ENCODE assay signal across 28 mouse cellular contexts in the genomic region with DNA sequence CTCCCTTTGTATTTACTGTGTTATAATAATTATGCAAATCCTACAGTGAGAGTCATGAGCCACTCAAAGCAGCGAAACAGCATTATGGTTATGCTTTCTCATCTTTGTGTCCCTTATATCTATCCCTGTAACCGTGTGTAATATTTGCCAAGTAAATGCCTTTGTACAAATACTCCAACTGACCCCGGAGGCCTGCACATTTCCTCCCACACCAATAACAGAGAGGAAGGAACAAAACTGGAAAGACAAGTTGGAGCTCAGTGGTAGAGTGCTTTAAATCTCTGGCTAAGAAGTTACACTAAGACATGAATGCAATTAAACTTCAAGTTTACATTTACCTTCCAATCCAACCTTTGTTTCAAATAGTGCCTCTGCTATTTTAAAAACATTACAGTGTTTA. TPM values are rescaled to one million over a fixed set of nuclear protein-coding genes. Genes with fewer than 3 reads are reported as not detected.
DNase-seq lines count a peak whose midpoint lies in the region; ATAC-seq and TF ChIP-seq lines count a peak whose summit lies in the region.
"Had no signal": no experiment of that assay in that cellular context is flagged by ENCODE, and none has a peak within 500 bp of the region (broad histone marks: within the 10 kb centered on the region; RNA-seq: fewer than 3 reads in every experiment).

No protein-coding gene starts in this region.

- TF ChIP-seq EP300 in lung, postnatal 0 days (IDR thresholded peaks at IDR 0.05) = no peak

- no peak overlapping the region for H3K4me3 ChIP-seq in intestine, embryonic 15.5 days (replicated peaks)
- no peak overlapping the region for H3K4me3 ChIP-seq in intestine, postnatal 0 days (ENCODE audit: low read depth, low read length)
- no peak overlapping the region for H3K4me3 ChIP-seq in lung, postnatal 0 days (ENCODE audit: low read depth, low read length)
- H3K4me3 ChIP-seq in intestine, embryonic 16.5 days (ENCODE audit: low read length) = no peak overlapping the region
- H3K4me3 ChIP-seq: embryonic facial prominence, embryonic 13.5 days; erythroblast, embryonic 14.5 days; forebrain, embryonic 12.5 days; hindbrain, embryonic 12.5 days; limb, embryonic 13.5 days; neural tube, embryonic 12.5 days had no signal

- TF ChIP-seq CTCF in intestine, postnatal 0 days (IDR thresholded peaks at IDR 0.05; ENCODE audit: low read depth) = no peak
- TF ChIP-seq CTCF in lung, postnatal 0 days (IDR thresholded peaks at IDR 0.05) = no peak

- H3K27me3 ChIP-seq in intestine, embryonic 15.5 days (replicated peaks) = no peaks in the 10 kb centered on the region
- no peaks in the 10 kb centered on the region for H3K27me3 ChIP-seq in intestine, postnatal 0 days (replicated peaks; ENCODE audit: control insufficient read depth, insufficient read depth, low read length)
- H3K27me3 ChIP-seq in lung, postnatal 0 days (replicated peaks; ENCODE audit: insufficient read depth, low read length) = no peaks in the 10 kb centered on the region
- no peaks in the 10 kb centered on the region for H3K27me3 ChIP-seq in intestine, embryonic 16.5 days (replicated peaks; ENCODE audit: control insufficient read depth, insufficient read depth, low read length)
- H3K27me3 ChIP-seq: embryonic facial prominence, embryonic 13.5 days; forebrain, embryonic 12.5 days; hindbrain, embryonic 12.5 days; limb, embryonic 13.5 days; neural tube, embryonic 12.5 days; Patski had no signal

- no peak overlapping the region for H3K27ac ChIP-seq in intestine, embryonic 15.5 days
- H3K27ac ChIP-seq in intestine, postnatal 0 days (ENCODE audit: low read depth, low read length) = no peak overlapping the region
- H3K27ac ChIP-seq in lung, postnatal 0 days (ENCODE audit: low read length) = no peak overlapping the region
- H3K27ac ChIP-seq in intestine, embryonic 16.5 days (ENCODE audit: low read length) = no peak overlapping the region
- H3K27ac ChIP-seq: embryonic facial prominence, embryonic 13.5 days; forebrain, embryonic 12.5 days; hindbrain, embryonic 12.5 days; hindbrain, postnatal 0 days; limb, embryonic 13.5 days; neural tube, embryonic 12.5 days had no signal

- H3K4me1 ChIP-seq in intestine, embryonic 15.5 days (replicated peaks) = no peaks in the 10 kb centered on the region
- no peaks in the 10 kb centered on the region for H3K4me1 ChIP-seq in intestine, postnatal 0 days (replicated peaks; ENCODE audit: control insufficient read depth, insufficient read depth, low read length)
- no peaks in the 10 kb centered on the region; the same call in 1 of the 2 replicates for H3K4me1 ChIP-seq in lung, postnatal 0 days (ENCODE audit: insufficient read depth, low read depth, low read length)
- no peaks in the 10 kb centered on the region for H3K4me1 ChIP-seq in intestine, embryonic 16.5 days (ENCODE audit: control insufficient read depth, insufficient read depth, low read length)
- H3K4me1 ChIP-seq: embryonic facial prominence, embryonic 13.5 days; forebrain, embryonic 12.5 days; hindbrain, embryonic 12.5 days; limb, embryonic 13.5 days; neural tube, embryonic 12.5 days had no signal

- H3K4me2 ChIP-seq in intestine, embryonic 15.5 days (replicated peaks) = no peak overlapping the region
- H3K4me2 ChIP-seq in intestine, postnatal 0 days (replicated peaks; ENCODE audit: low read depth) = no peak overlapping the region
- no peak overlapping the region for H3K4me2 ChIP-seq in lung, postnatal 0 days (replicated peaks; ENCODE audit: low read depth, low read length)
- no peak overlapping the region for H3K4me2 ChIP-seq in intestine, embryonic 16.5 days (ENCODE audit: low read depth, low read length)
- H3K4me2 ChIP-seq: embryonic facial prominence, embryonic 13.5 days; forebrain, embryonic 12.5 days; heart, embryonic 11.5 days; hindbrain, embryonic 12.5 days; limb, embryonic 13.5 days; liver, embryonic 11.5 days; midbrain, embryonic 11.5 days; neural tube, embryonic 12.5 days had no signal

- DNase-seq in lung, postnatal 0 days (ENCODE audit: low spot score) = peak; percentile 22
- DNase-seq in lung, postnatal 4 days = no peak
- DNase-seq in spleen, adult 12 weeks (ENCODE audit: low spot score) = no peak
- DNase-seq in kidney, adult 11 months = no peak
- DNase-seq: adrenal gland, postnatal 14 days; cerebellum, adult 11 months; cerebellum, adult 9-10 months; cerebellum, postnatal 36 days; forebrain, postnatal 0 days; heart, postnatal 36 days; kidney, adult 18-20 months; right cerebral cortex, adult 18-20 months; thymus, postnatal 14 days had no signal

- no peaks in the 10 kb centered on the region for H3K36me3 ChIP-seq in intestine, embryonic 15.5 days
- no peaks in the 10 kb centered on the region for H3K36me3 ChIP-seq in intestine, postnatal 0 days (ENCODE audit: control insufficient read depth, insufficient read depth)
- no peaks in the 10 kb centered on the region for H3K36me3 ChIP-seq in lung, postnatal 0 days (ENCODE audit: insufficient read depth, low read length)
- no peaks in the 10 kb centered on the region for H3K36me3 ChIP-seq in intestine, embryonic 16.5 days (ENCODE audit: control insufficient read depth, insufficient read depth, low read length)
- H3K36me3 ChIP-seq: embryonic facial prominence, embryonic 13.5 days; forebrain, embryonic 12.5 days; hindbrain, embryonic 12.5 days; limb, embryonic 13.5 days; neural tube, embryonic 12.5 days had no signal

- no peaks in the 10 kb centered on the region for H3K9me3 ChIP-seq in intestine, embryonic 15.5 days
- no peaks in the 10 kb centered on the region for H3K9me3 ChIP-seq in intestine, postnatal 0 days (ENCODE audit: control insufficient read depth)
- no peaks in the 10 kb centered on the region for H3K9me3 ChIP-seq in lung, postnatal 0 days (ENCODE audit: low read length)
- H3K9me3 ChIP-seq in intestine, embryonic 16.5 days (ENCODE audit: control insufficient read depth, low read length) = no peaks in the 10 kb centered on the region
- H3K9me3 ChIP-seq: embryonic facial prominence, embryonic 13.5 days; forebrain, embryonic 12.5 days; hindbrain, embryonic 12.5 days; limb, embryonic 13.5 days; neural tube, embryonic 12.5 days had no signal

- 49% methylated on average over 3 of the region's 3 CpGs for WGBS in intestine, embryonic 15.5 days
- 33% methylated on average over 3 of the region's 3 CpGs for WGBS in intestine, postnatal 0 days
- WGBS in lung, postnatal 0 days = 29% methylated on average over 3 of the region's 3 CpGs
- 43% methylated on average over 3 of the region's 3 CpGs for WGBS in intestine, embryonic 16.5 days

- peak; percentile 71; the same call in 1 of the 2 replicates for ATAC-seq in intestine, embryonic 15.5 days
- ATAC-seq in intestine, postnatal 0 days = no peak
- no peak for ATAC-seq in lung, postnatal 0 days
- peak; percentile 74 for ATAC-seq in intestine, embryonic 16.5 days
- ATAC-seq: forebrain, postnatal 0 days; hindbrain, postnatal 0 days; midbrain, embryonic 16.5 days; Patski had no signal

- H3K9ac ChIP-seq in intestine, embryonic 15.5 days = no peak overlapping the region
- H3K9ac ChIP-seq in intestine, postnatal 0 days (ENCODE audit: low read depth, low read length) = no peak overlapping the region
- no peak overlapping the region for H3K9ac ChIP-seq in lung, postnatal 0 days (replicated peaks; ENCODE audit: low read depth)
- no peak overlapping the region for H3K9ac ChIP-seq in intestine, embryonic 16.5 days (ENCODE audit: low read depth, low read length)
- H3K9ac ChIP-seq: embryonic facial prominence, embryonic 13.5 days; forebrain, embryonic 12.5 days; forebrain, postnatal 0 days; hindbrain, embryonic 12.5 days; limb, embryonic 13.5 days; neural tube, embryonic 12.5 days had no signal

RNA-seq across cellular contexts. Expression of a gene that starts 15.4 kb away (rescaled TPM):
- polyA plus RNA-seq in intestine, embryonic 15.5 days (2015; fragmentation: Nextera tagmentation; extraction: Ambion mirVana) = 4.8 and 5.3 TPM in 2 replicates
- polyA plus RNA-seq in intestine, postnatal 0 days (2015; fragmentation: Nextera tagmentation; extraction: Ambion mirVana) = 0.89 and 1.2 TPM in 2 replicates
- polyA plus RNA-seq in lung, postnatal 0 days (2015; fragmentation: Nextera tagmentation; extraction: Ambion mirVana) = 0.54 and 0.93 TPM in 2 replicates
- polyA plus RNA-seq in intestine, embryonic 16.5 days (2015; fragmentation: Nextera tagmentation; extraction: Ambion mirVana) = 3.6 and 4.6 TPM in 2 replicates
- polyA plus RNA-seq: erythroblast, embryonic 14.5 days had no signal

Comparison
In these comparisons a context has a peak if more than half of its experiments do, and no peak if none do; other contexts are left out.
1. ATAC-seq: peak in intestine, embryonic 15.5 days (single experiment) and intestine, embryonic 16.5 days (single experiment); none in intestine, postnatal 0 days (single experiment) and lung, postnatal 0 days (single experiment).